Mouse (Mus musculus) activated CD4-positive, CD25-positive, alpha-beta regulatory T cell, adult 4 months (primary cell): ENCODE results near the gene Scg3. TPM values are rescaled to one million over a fixed set of nuclear protein-coding genes. Genes with fewer than 3 reads are reported as not detected.
"Not testable (repeated sequence)": the region's sequence is repeated elsewhere in the genome, so short reads cannot be mapped to it uniquely, and the experiment has no call there.

Source experiments
- ATAC-seq: one replicate; pipeline ENCODE4 v1.8.0; 2017
- polyA plus RNA-seq, 2 experiments: library from polyadenylated mRNA; unstranded; fragments of 100-300 nt; shearing (Covaris generic); gene quantifications; one replicate each; pipeline ENCODE4 v1.2.1; 2017

The Scg3 gene
- polyA plus RNA-seq, 2 experiments from 2014 or later, result not detected

GRCm38 (mm10) chr9:75625556-75626307 lies 58.1 kb downstream of the Scg3 start, which contains the start of gene Lysmd2:
Gene Lysmd2 (plus strand): TSS chr9:75625741.
- peak; percentile 56 for ATAC-seq

- peak; percentile 32 for ATAC-seq
These were observed 58.8 kb downstream of the Scg3 start for GRCm38 (mm10) chr9:75624983-75625555.

- no peak for ATAC-seq
These were observed 62.4 kb downstream of the Scg3 start for GRCm38 (mm10) chr9:75621428-75621827.

GRCm38 (mm10) chr9:75619761-75620160 lies 64.1 kb downstream of the Scg3 start:
- not testable (repeated sequence) for ATAC-seq

GRCm38 (mm10) chr9:75618836-75619400 lies 64.9 kb downstream of the Scg3 start:
- no peak for ATAC-seq

- no peak for ATAC-seq
These were observed 67.3 kb downstream of the Scg3 start for GRCm38 (mm10) chr9:75616560-75616959.

GRCm38 (mm10) chr9:75610571-75611493 lies 73.0 kb downstream of the Scg3 start, which contains the start of gene Tmod2:
Gene Tmod2 (minus strand): TSS chr9:75611325.
- no peak for ATAC-seq

GRCm38 (mm10) chr9:75609965-75610364 lies 73.9 kb downstream of the Scg3 start:
- no peak for ATAC-seq

GRCm38 (mm10) chr9:75609505-75609904 lies 74.4 kb downstream of the Scg3 start:
- no peak for ATAC-seq

- ATAC-seq, result no peak
These were observed 76.4 kb downstream of the Scg3 start for GRCm38 (mm10) chr9:75607496-75607895.

GRCm38 (mm10) chr9:75601510-75601909 lies 82.3 kb downstream of the Scg3 start:
- no peak for ATAC-seq

- ATAC-seq, result no peak
These were observed 83.5 kb downstream of the Scg3 start for GRCm38 (mm10) chr9:75600166-75600934.

GRCm38 (mm10) chr9:75599191-75599841 lies 84.5 kb downstream of the Scg3 start:
- ATAC-seq, result no peak

- no peak for ATAC-seq
These were observed 86.3 kb downstream of the Scg3 start for GRCm38 (mm10) chr9:75597596-75597995.

GRCm38 (mm10) chr9:75597036-75597435 lies 86.8 kb downstream of the Scg3 start:
- no peak for ATAC-seq

GRCm38 (mm10) chr9:75593481-75593880 lies 90.4 kb downstream of the Scg3 start:
- ATAC-seq, result no peak

Other genes with a start within 250 kb of the Scg3 start
- 10 to 100 TPM; 33.4 to 43.1 TPM for gene Leo1, start 242.5 kb downstream of the Scg3 start, polyA plus RNA-seq
- 100 to 1,000 TPM; 159 to 175 TPM for gene Tmod3, start 124.4 kb downstream of the Scg3 start, polyA plus RNA-seq
- gene Tmod2, start 72.7 kb downstream of the Scg3 start, polyA plus RNA-seq, result not detected
- 1 to 10 TPM; 3.8 to 5.4 TPM for gene Lysmd2, start 58.3 kb downstream of the Scg3 start, polyA plus RNA-seq
- gene Bmp5, start 91.3 kb upstream of the Scg3 start, polyA plus RNA-seq, result under 1 TPM in 1 of 2 experiments, not detected in 1; 0.34 TPM